Mouse (Mus musculus): ENCODE results near the gene Nudt1.

DNA sequence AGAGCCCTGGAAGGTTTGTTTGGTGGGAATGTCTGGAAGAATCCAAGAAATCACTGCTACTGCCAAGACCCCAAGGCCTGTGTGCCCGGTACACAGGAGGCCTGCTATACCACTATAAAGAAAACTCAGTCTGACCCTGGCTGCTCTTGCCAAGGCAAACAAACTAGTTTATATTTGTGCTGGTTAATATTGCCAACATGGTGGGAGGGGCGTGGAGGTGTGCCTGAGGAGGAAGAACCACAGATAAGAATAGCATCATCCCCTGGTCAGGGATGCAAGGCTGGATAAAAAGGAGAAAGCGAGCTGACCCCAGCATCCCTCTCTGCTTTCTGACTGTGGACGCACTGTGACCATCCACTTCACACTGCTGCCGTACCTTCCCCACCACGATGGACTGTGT, 30.9 kb downstream of the Nudt1 start:
- TF ChIP-seq EP300 (IDR thresholded peaks at IDR 0.05; ENCODE audit: insufficient read depth, low read depth, low read length) (no peak), CTCF (IDR thresholded peaks at IDR 0.05; ENCODE audit: low read depth, low read length) (no peak), POLR2A (IDR thresholded peaks at IDR 0.05; ENCODE audit: insufficient read depth, low read length) (no peak)

Data from ES-Bruce4 (cell line).